Mouse (Mus musculus): ENCODE measurements around the gene Chmp6. TPM values are rescaled to one million over a fixed set of nuclear protein-coding genes. Genes with fewer than 3 reads are reported as not detected.

Gene Chmp6
- total RNA-seq, 2 experiments from 2014 or later: 44.8 to 47.8 TPM

DNA sequence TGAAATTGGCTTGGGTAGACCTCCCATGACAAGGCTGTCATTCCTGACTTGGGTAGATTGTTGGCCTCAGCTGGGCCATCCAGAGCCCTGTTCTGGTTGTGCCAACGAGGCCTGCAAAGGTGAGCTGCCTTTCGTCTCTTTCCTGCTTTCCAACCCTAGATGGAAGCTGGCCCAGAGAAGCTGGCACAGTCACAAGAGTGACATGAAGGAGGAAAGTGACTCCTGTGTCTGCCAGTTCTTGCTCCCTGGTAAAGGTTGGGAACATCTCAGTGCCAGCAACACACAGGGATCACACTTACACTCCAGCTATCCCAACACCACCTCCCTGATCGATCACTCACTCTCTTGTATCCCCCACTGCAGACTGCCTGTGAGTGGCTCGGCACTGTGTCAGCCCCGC is 7.4 kb upstream of the Chmp6 start:
- intact Hi-C loops (cut with DNase I): loop anchor here (1.0 to 10.0 kb wide), 4 partner anchors 109 to 601 kb away; partner anchors contain the start of genes Card14 and Eif4a3
- peak in 1 of 2 experiments; percentile 60 for DNase-seq (ENCODE audit: low spot score in 2 of 2)

DNA sequence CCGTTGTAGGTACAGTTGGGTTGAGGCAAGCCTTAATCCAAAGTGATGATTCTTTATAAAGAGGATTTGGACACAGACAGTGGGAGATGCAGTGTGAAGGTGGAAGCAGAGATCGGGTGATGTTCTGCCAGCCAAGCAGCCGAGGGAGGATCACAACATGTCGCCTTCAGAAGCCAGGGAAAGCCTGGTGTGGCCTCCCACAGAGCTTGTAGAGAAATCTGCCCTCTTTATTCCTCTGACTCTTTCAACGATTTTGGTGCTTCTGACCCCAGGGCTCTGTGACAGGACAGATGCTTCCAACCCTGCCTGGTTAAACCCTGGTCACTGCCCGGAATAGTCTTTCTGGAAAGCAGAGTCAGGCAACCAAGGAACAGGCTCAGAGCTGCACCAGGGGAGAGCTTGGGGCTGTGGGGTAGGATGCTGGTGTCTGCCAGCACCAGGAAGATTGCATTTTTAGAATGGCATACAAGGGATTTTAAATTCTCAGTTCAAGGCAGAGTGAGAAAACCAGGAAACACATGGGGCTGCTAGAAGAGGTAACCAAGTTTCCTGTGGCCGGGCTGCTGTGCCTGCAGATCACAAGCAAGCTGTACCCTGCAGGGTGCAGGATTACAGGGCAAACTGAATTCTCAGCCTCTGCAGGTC is 6.1 kb upstream of the Chmp6 start:
- intact Hi-C loops (cut with DNase I): loop anchor here (2.0 to 10.0 kb wide), 3 partner anchors 110 to 602 kb away; partner anchors contain the start of genes Card14 and Eif4a3
- DNase-seq (ENCODE audit: low spot score in 2 of 2): peak; percentile 42 to 87

DNA sequence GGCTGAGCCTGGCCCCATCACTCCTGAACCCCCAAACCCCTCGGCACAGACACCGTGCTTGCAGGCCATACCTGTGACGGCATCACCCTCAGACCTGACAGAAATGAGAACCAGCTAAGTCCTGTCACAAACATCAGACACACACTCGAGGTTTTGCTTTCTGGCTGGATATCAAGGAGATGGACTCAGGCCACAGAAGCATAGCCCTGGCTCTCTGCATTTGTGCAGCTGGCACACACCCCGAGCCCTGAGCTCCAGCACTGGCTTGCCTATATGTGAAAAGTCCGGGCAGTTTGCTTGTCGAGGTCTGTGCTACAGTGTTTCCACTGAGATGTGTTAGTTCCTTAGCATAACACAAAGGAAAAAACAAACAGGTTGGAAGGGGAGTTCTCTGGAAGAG is 5.5 kb upstream of the Chmp6 start:
- DNase-seq (ENCODE audit: low spot score in 2 of 2): no peak
- intact Hi-C loops (cut with DNase I): loop anchor here (2.0 to 10.0 kb wide), 3 partner anchors 111 to 603 kb away; partner anchors contain the start of genes Card14 and Eif4a3

DNA sequence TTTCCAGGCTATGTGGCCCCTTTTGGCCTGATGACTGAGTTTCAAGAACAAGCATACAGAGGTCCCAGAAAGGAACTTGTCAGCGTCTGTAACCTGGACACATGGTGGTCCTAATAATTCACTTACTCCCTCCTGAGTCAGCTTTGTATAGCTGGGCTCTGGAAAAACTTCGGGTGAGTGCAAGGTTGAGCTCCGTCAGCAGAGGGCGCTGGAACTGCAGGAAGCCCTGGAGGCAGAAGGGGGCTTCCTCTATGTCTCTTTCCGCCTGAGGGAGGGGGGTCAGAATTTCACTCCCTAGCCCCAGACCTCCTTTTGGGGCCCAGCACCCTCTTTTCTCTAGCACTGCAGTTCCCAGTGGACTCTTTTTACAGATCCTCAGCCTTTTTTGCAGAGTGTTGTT is 3.8 kb upstream of the Chmp6 start:
- DNase-seq (ENCODE audit: low spot score in 2 of 2): peak; percentile 66 to 77
- intact Hi-C loops (cut with DNase I): loop anchor here (1.0 to 10.0 kb wide), 3 partner anchors 82 to 605 kb away; partner anchors contain the start of genes Card14 and Eif4a3

DNA sequence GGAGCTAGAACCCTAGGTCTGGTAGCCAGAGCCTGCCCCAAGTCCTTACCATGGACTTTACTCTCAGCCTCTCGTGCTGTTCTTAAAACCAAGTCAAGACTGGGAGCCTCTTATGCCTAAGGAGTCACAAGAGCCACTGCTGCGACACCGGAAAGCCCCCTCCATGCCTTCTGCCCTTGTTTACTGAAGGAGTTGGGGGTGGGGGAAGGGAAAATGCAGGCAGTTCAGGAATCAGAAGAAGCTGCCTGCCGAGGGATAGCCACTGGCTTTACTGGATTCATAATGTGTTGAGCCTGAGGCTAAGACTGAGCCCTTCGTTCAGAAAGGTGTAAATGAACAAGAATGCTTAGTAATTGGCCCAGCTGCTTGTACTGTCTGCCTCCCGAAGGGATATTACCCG is 396 bp upstream of the Chmp6 start:
- DNase-seq (ENCODE audit: low spot score in 2 of 2): no peak
- intact Hi-C loops (cut with DNase I): loop anchor here (2.0 kb wide), 1 partner anchor 188 kb away; no protein-coding TSS in a partner anchor

DNA sequence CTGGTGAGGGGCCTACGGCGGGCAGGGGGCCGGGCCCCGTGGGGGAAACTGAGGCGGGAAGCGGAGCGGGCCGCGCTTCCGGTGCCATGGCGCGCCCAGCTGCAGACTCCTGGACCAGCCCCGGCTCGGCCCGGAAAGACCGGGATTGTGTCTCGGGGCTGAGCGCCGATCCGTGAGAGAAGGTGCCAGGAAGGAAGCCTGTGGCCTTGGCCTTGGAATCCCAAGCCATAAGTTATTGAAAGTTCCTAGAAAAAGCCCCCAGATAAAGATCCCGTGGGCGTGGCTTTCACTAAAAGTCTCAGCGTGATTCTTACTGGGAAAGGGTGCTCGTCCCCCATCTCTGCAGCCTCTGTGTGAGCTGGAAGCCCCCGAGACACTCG is 684 bp downstream of the Chmp6 start:
- no peak for DNase-seq (ENCODE audit: low spot score in 2 of 2)
- intact Hi-C loops (cut with DNase I): loop anchor here (2.0 kb wide), 1 partner anchor 187 kb away; no protein-coding TSS in a partner anchor

DNA sequence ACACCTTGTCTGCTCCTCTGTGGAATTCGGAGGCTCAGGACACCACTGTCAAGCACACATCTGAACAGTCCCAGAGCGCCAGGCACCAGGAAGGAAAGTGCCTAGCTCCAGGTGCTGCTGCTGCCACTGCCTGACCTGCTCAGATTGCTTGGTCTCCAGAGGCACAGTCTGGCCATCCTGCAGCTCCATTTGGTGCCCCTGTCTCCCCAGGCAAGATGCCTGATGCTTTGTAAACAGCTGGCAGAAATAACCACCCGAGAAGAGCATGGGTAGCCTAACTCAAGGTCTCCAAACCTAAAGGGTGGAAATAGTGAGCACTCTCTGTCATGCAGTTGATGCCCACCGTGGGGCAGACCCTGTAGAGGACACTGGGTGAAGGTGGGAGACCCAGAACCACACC is 1.1 kb downstream of the Chmp6 start:
- intact Hi-C loops (cut with DNase I): no loop called here

DNA sequence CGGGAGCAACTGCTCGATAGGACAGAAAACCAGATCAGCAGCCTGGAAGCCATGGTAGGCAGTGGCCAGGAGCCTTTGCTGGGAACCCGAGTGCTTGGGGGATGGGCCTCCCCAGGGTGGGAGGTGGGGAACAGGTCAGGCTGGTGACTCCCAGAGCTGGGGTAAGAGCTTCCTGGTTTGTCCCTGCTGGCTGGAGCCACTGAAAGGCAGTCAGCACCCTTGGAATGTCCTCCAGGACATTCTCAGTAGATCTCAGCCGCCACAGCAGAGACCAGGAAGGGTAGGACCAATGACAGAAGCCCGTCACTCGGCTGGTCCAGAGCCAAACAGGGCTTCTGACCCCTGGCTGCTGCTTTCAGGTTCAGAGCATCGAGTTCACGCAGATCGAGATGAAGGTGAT is 2.4 kb downstream of the Chmp6 start:
- no peak for DNase-seq (ENCODE audit: low spot score in 2 of 2)
- intact Hi-C loops (cut with DNase I): no loop called here

More for the DNA sequence above, 1.1 kb downstream of the Chmp6 start:
- DNase-seq (ENCODE audit: low spot score in 2 of 2): no peak

DNA sequence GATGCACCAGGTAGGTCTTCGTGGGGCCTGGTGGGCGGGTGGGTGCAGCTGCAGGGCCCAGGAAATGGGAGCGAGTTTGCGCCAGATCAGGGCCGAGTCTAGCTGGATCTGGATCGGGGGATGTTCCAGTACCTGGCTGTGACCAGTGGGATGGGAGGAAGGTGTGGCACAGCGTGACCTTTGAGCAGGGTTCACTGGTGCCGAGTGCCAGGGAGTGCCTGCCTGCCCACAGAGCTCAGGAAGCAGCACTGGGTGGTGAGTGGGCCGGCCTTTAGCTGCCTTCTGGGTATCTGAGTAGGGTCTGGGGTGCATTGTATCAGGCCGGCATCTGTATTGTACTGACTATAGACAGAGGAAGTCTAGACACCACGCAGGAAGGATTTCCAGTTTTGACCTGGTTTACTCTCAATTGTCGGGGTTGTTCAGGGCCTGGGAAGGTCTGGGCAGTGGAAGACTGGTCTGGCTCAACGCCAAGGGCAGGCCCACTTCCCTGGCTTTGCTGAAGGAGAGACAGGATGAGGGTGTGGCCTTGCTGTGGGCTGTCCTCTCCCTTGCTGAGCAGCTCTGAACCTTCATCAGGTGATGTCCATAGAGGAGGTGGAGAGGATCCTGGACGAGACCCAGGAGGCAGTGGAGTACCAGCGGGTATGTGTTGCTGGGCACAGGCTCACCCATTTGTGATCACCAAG is 3.0 kb downstream of the Chmp6 start:
- intact Hi-C loops (cut with DNase I): no loop called here
- DNase-seq (ENCODE audit: low spot score in 2 of 2): no peak

DNA sequence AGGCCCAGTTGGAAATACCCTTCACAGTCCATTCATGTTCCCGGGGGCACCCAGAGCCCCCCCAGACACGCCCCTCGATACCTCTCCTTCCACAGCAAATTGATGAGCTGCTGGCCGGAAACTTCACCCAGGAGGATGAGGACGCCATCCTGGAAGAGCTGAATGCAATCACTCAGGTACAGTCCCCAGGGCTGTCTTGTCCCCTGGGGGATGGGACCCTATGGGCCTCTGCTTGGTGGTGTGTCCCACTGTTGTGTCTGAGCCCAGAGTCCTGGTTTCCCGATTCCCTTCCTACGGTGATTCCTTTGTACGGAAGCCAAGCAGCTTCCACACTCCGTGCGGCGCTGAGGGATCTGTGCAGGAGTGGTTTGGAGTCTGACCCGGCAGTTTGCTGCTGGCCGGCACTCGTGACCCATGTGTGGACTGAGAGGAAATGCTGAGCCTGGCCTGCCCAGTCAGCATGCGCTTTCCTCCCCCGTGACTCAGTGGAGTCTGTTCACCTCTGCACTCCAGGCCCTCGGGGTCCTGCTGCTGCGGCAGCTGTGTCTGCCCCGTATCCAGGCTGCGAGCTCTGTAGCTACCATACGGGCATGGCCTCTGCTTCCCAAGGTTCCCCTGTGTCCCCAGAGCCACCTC is 3.7 kb downstream of the Chmp6 start:
- DNase-seq (ENCODE audit: low spot score in 2 of 2): no peak
- intact Hi-C loops (cut with DNase I): no loop called here

DNA sequence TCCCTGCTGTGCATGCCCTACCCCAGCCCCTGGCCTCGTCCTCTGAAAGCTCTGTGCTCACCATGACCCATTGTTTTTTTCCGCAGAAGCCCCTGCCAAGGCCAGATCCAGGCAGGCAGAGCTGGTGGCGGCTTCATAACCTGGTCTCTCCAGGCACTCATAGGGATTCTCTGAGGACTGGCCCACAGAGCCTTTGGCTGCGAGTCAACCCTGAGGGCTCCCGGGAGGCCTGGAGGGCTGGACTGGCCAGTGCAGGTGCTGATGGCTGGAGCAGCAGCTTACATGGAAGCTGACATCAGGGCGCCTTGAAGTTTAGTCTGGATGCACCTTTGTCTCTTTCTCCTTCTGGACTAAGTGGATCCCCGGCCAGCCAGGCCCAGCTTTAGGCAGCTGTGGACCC is 5.3 kb downstream of the Chmp6 start:
- DNase-seq (ENCODE audit: low spot score in 2 of 2): no peak
- intact Hi-C loops (cut with DNase I): no loop called here

DNA sequence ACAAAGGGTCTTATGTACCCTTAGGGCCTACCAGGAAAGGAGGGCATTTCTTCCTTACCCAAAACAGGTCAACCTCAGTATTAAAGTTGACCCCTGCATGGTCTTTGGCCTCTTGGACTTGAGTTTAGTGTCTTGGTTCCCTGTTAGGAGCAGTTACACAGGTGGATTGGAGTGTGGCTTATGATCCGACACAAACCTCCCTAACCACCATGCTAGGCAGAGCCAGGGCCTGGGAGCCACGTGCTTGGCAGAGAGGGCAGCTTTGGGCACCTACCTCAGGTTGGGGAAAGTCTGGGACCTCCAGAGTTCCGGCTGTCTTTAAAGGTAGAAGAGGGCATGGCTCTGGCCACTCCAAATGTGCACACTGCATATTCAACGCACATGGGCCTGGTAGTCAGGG is 6.2 kb downstream of the Chmp6 start:
- intact Hi-C loops (cut with DNase I): no loop called here
- no peak for DNase-seq (ENCODE audit: low spot score in 2 of 2)

DNA sequence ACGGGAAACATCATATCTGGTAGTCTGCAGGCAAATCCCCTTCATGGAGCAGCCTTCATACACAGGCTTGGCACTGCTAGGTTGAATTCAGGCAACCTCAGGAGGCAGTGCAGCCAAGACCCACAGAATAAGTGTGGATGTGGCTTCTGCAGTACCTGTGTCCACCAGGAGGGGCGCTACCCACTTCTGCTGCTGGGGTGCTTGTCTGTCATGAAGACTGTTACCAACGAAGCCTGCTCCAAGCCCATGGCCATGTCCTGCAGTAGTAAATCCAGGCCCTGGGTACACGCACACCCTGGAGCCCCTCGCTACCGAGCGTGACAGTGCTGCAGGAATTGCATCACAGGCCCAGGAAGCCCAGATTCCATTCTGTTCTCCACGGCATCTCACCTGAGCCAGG is 6.7 kb downstream of the Chmp6 start:
- intact Hi-C loops (cut with DNase I): no loop called here
- peak; percentile 65 to 73 for DNase-seq (ENCODE audit: low spot score in 2 of 2)

DNA sequence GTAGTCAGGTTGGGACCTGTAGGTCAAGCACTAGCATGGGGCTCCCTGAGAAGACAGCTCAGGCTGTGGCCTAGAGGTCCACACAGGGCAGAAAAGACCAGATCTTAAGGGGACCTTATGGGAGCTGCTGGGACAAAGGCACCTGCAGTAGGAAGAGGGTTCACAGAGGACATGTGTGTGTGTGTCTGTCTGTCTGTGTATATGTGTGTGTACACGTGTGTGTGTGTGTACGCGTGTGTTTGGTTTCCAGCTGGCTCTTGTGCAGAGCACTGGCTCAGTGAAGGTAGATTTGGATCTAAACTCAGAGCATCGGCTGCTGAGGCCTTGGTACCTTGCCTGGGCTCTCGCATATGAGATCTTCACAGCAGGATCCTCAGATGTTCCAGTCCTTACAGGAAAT is 7.4 kb downstream of the Chmp6 start:
- no peak for DNase-seq (ENCODE audit: low spot score in 2 of 2)
- intact Hi-C loops (cut with DNase I): no loop called here

DNA sequence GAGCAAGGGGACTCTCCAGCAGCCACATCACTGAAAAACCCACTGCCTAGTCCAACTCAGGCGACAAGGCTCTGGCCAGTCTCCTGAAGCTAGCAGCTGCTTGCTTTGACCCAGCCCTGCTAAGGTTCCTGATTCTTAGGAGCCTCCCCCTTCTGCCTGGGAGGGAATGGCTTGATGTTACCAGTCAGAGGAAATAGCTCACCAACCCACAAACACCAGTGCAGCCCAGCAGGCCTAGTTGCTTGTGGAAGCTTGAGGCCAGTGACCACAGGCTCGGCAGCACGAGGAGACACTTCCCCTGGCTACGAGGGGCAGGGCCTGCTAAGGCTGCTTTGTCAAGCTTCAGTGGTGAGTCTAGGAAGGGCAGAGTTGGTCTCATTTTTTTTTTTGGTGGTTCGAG is 11.9 kb downstream of the Chmp6 start:
- peak in 1 of 2 experiments; percentile 58 for DNase-seq (ENCODE audit: low spot score in 2 of 2)
- intact Hi-C loops (cut with DNase I): no loop called here

DNA sequence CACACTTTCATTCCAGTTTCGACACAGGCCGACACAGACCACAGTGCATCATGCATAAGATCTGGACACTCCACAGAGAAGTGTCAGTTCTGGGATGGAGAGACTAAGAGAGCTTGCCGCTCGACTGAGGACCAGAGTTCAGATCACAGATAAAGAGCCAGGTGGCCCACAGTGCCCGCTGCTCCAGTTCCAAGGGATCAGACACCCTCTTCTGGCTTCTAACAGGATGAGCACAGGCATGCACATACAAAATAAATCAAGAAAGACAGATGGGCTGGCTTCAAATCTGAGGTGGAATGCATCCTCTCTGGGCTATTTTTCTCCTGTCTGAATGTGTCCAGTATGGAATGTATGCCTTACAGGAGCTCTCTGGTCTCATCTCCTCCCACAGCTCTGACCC is 13.5 kb downstream of the Chmp6 start:
- intact Hi-C loops (cut with DNase I): no loop called here
- no peak for DNase-seq (ENCODE audit: low spot score in 2 of 2)

DNA sequence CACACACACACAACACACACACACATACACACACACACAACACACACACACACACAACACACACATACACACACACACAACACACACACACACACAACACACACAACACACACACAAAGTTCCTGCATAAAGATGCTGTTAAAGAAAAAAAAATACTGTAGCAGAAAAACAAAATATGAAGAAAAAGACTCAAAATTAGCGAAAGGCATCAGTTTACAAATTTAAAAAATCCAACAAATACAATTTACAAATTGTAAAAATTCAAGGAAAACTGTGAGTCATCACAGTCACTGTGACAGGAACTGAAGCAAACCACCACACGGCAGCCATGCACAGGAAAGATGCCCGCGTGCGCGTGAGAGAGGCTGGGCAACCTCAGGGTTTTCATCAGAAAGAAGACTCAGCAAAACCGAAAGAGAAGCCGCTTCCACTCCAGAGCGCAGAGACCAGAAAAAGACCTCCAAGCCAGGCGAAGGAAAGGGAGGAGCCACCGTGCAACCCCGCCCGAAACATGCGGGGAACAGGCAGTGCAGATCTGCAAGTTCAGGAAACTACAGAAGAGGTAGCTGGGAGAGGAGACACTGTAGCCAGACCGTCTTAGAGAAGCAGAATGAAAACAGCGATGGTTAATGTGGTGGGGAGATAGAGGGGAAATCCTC is 14.9 kb downstream of the Chmp6 start:
- peak; percentile 54 to 78 for DNase-seq (ENCODE audit: low spot score in 2 of 2)
- intact Hi-C loops (cut with DNase I): no loop called here

DNA sequence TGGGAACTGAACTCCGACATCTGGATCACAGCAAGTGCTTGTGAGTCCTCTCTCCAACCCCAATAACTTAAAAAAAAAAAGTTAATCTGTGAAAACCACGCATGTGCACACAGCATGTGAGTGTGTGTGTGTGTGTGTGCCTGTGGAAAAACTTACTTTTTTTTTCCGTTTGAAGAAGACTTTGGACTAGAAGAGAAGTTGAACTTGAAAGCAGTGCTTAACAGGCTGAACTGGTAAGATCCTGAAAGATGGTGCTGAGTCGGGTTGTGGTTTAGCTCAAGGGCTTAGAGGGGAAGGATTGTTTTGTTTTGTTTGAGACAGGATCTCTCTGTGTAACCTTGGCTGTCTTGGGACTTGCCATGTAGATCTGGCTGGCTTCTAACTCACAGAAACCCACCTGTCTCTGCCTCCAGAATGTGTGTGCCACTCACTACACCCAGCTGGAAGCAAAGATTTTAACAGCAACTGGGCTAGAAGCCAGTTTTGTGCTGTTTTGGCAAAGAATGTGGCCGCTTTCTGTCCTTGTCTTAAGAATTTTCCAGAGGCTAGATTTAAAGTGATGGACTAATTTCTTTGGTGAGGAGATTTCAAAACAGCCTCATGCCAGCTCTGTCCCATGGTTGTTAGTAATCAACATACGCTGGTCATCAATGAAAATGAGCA is 16.5 kb downstream of the Chmp6 start:
- intact Hi-C loops (cut with DNase I): no loop called here
- DNase-seq (ENCODE audit: low spot score in 2 of 2): no peak

DNA sequence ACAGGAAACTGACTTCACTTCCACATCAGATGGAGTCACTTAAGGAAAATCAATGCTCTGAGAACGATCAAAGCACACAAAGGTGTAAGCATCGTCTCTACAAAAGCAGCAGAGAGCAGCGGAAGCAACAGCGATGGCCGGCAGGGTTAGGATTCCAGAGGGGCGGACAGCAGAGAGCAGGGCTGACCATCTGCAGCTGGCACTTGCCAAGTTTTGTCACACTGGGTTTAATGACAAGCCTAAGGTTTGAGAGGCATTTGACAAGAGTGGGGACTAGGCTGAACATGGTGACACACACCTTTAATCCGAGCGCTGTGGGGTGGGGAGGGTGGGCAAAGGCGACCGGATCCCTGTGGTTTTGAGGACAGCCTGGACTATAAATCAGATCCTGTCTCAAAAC is 18.6 kb downstream of the Chmp6 start:
- intact Hi-C loops (cut with DNase I): no loop called here
- no peak for DNase-seq (ENCODE audit: low spot score in 2 of 2)

DNA sequence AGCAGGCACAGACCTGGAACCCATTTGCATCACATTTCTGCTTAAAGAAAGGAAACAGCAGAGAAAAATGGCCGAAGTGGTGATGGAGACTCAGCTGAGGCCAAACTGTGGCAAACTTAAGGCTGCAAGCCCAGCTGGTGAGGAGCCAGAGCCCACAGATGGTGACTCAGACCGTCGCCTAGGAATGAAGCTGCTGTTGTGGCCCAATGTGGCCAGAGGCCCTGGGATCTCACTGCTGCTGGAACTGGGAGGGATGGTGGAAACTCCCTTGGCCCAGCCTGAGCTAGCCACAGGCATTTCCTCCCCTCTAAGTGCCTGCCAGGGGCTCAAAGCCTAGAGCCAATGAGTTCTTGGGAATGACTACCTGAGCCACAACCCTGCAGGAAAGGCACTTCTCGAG is 19.9 kb downstream of the Chmp6 start:
- DNase-seq (ENCODE audit: low spot score in 2 of 2): no peak
- intact Hi-C loops (cut with DNase I): no loop called here
